Mouse (Mus musculus) brown adipose tissue, adult 24 weeks (tissue): ENCODE data around the gene Gm49393. TPM values are rescaled to one million over a fixed set of nuclear protein-coding genes. Genes with fewer than 3 reads are reported as not detected.

Source experiments
- H3K27ac ChIP-seq: fragments of 200-500 bp; replicated peaks from 2 replicates; pipeline ENCODE4 v1.5.1; 2012; ENCODE audit warnings: low read depth, mild to moderate bottlenecking, low read length
- H3K4me1 ChIP-seq: fragments of 200-500 bp; 2 replicates; pipeline ENCODE4 v1.6.1; 2012; ENCODE audit warnings: low read length, mixed read lengths; ENCODE audit not compliant: control insufficient read depth, insufficient read depth, insufficient read length
- H3K4me3 ChIP-seq: fragments of 200-500 bp; 2 replicates; pipeline ENCODE4 v1.5.1; 2012; ENCODE audit warnings: low read depth, mild to moderate bottlenecking, low read length, moderate library complexity; ENCODE audit not compliant: insufficient read depth
- polyA plus RNA-seq: library from polyadenylated mRNA; stranded (reverse); fragments of >200 nt; gene quantifications from 2 replicates; pipeline ENCODE4 v1.2.4, GENCODE M21; 2012; ENCODE audit not compliant: missing spikeins, insufficient read depth, insufficient read length

Gene Gm49393
- polyA plus RNA-seq, 1 experiment: not detected

- H3K4me1 ChIP-seq: no peaks in the 10 kb centered on the region
- H3K4me3 ChIP-seq: no peak overlapping the region
- no peak overlapping the region for H3K27ac ChIP-seq
These were observed 96.0 kb downstream of the Gm49393 start for GRCm38 (mm10) chr13:60839353-60839902.

GRCm38 (mm10) chr13:60826052-60826451 is 109.3 kb downstream of the Gm49393 start:
- Histone ChIP-seq H3K4me3 (no peak overlapping the region), H3K4me1 (no peaks in the 10 kb centered on the region), H3K27ac (no peak overlapping the region)

GRCm38 (mm10) chr13:60820486-60821175 is 114.8 kb downstream of the Gm49393 start:
- H3K4me3 ChIP-seq: no peak overlapping the region
- no peak overlapping the region for H3K27ac ChIP-seq
- no peaks in the 10 kb centered on the region for H3K4me1 ChIP-seq

- H3K4me1 ChIP-seq: no peaks in the 10 kb centered on the region; the same call in 1 of the 2 replicates
- no peak overlapping the region for H3K27ac ChIP-seq
- H3K4me3 ChIP-seq: no peak overlapping the region
These were observed 115.9 kb downstream of the Gm49393 start for GRCm38 (mm10) chr13:60819469-60819868.

GRCm38 (mm10) chr13:60813722-60814121 is 121.7 kb downstream of the Gm49393 start:
- Histone ChIP-seq H3K4me3 (no peak overlapping the region), H3K4me1 (no peaks in the 10 kb centered on the region; the same call in 1 of the 2 replicates), H3K27ac (no peak overlapping the region)

- Histone ChIP-seq H3K4me1 (no peaks in the 10 kb centered on the region; the same call in 1 of the 2 replicates), H3K27ac (no peak overlapping the region), H3K4me3 (no peak overlapping the region)
These were observed 122.6 kb downstream of the Gm49393 start for GRCm38 (mm10) chr13:60812768-60813167.

- no peaks in the 10 kb centered on the region for H3K4me1 ChIP-seq
- H3K27ac ChIP-seq: no peak overlapping the region
These were observed 125.7 kb downstream of the Gm49393 start for GRCm38 (mm10) chr13:60809690-60810089.

More at GRCm38 (mm10) chr13:60809690-60810089, 125.7 kb downstream of the Gm49393 start:
- no peak overlapping the region for H3K4me3 ChIP-seq

Other genes starting within 250 kb of the Gm49393 start
- gene BC051665, start 149.2 kb downstream of the Gm49393 start, polyA plus RNA-seq: not detected in 2 replicates
- not detected in 2 replicates for gene Ctsll3, start 132.7 kb downstream of the Gm49393 start, polyA plus RNA-seq
- not detected in 2 replicates for gene 4930486L24Rik, start 71.1 kb downstream of the Gm49393 start, polyA plus RNA-seq
- 0.83 and 1.4 TPM in 2 replicates for gene Gm49392, start 38.7 kb downstream of the Gm49393 start, polyA plus RNA-seq
- 9.3 TPM in 1 of 2 replicates, not detected in the other for gene Ctla2b, start 38.1 kb downstream of the Gm49393 start, polyA plus RNA-seq
- not detected in 2 replicates for gene Tpbpb, start 30.7 kb downstream of the Gm49393 start, polyA plus RNA-seq
- 2.2 and 10.1 TPM in 2 replicates for gene Gm49391, start 981 bp upstream of the Gm49393 start, polyA plus RNA-seq
- 21.1 and 47.5 TPM in 2 replicates for gene Ctla2a, start 1.0 kb upstream of the Gm49393 start, polyA plus RNA-seq
- not detected in 2 replicates for gene Tpbpa, start 6.4 kb upstream of the Gm49393 start, polyA plus RNA-seq
- gene Ctsj, start 70.4 kb upstream of the Gm49393 start, polyA plus RNA-seq: not detected in 2 replicates
- gene Ctsq, start 105.0 kb upstream of the Gm49393 start, polyA plus RNA-seq: not detected in 2 replicates
- not detected in 2 replicates for gene Ctsr, start 228.7 kb upstream of the Gm49393 start, polyA plus RNA-seq